Mouse (Mus musculus) right cerebral cortex, postnatal 10 days (tissue): ENCODE data around the gene Cops7b.

Experiments
- DNase-seq, 2 experiments: peaks; one replicate each; pipeline ENCODE4 v3.0.0; 2021; ENCODE audit warnings: low spot score in 2 of 2

Cops7b gene

DNA sequence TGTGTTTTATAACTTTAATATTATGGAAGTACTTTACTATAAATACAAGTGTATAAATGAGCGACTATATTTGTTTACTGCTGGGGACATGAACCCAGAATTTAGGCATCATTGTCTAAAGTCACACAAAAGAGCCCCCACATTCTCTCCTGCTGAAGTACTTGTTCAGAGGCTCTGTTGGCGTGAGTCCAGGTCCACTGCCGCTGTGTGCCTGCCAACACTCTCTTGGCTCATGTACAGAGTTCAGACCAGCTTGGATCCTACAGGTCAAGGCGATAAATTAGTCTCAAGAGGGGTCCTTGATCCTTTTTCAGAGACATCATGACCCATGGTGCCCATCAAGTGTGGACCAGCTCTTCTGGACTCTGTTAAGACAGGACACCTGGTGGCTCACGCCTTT lies 74.4 kb downstream of the Cops7b start:
- no peak for DNase-seq
